Mouse (Mus musculus): Measurements from ENCODE around the gene Mgst3. TPM values are rescaled to one million over a fixed set of nuclear protein-coding genes. Genes with fewer than 3 reads are reported as not detected.

Mgst3 gene
- total RNA-seq (2018; cell fraction: chromatin; rRNA removed) = 1 to 10 TPM in 11 of 26 experiments, under 1 TPM in 2, not detected in 13; 0.58 to 6.9 (median 1.7) TPM
- 10 to 100 TPM in 20 of 26 experiments, 1 to 10 TPM in 6; 7.0 to 36.8 (median 17.8) TPM for total RNA-seq (2018; cell fraction: cytosol; rRNA removed)
- 10 to 100 TPM in 1 of 26 experiments, 1 to 10 TPM in 23, under 1 TPM in 2; 0.78 to 11.3 (median 2.8) TPM for total RNA-seq (2018; cell fraction: nucleus; rRNA removed)
- 20.3 to 34.7 TPM (median 26.0 TPM) in 3 replicates for polyA plus RNA-seq (2018)

GRCm38 (mm10) chr1:167393683-167394492 lies at the start of gene Mgst3:
Gene Mgst3, minus strand, starts transcription at chr1:167393841.
- Histone ChIP-seq H3K4me3 (ENCODE audit: inconsistent target) (peak within 1 kb of the TSS; percentile 94), H3K27ac (peak within 1 kb of the TSS; percentile 61), H3K79me2 (ENCODE audit: inconsistent target) (peaks cover 37% of the 10 kb centered on the region), H3K36me3 (ENCODE audit: inconsistent target) (no peaks in the 10 kb centered on the region)
- WGBS (ENCODE audit: missing documents) = under 1% methylated on average over 44 of the region's 45 CpGs

- Histone ChIP-seq H3K36me3 (ENCODE audit: inconsistent target) (no peaks in the 10 kb centered on the region), H3K27ac (no peak overlapping the region), H3K4me3 (ENCODE audit: inconsistent target) (no peak overlapping the region), H3K79me2 (ENCODE audit: inconsistent target) (no peaks in the 10 kb centered on the region)
- WGBS (ENCODE audit: missing documents) = 77% methylated on average over 9 of the region's 9 CpGs
Measured at GRCm38 (mm10) chr1:167438231-167438885, 44.7 kb upstream of the Mgst3 start.

GRCm38 (mm10) chr1:167437091-167437490 lies 43.5 kb upstream of the Mgst3 start:
- H3K36me3 ChIP-seq (ENCODE audit: inconsistent target) = no peaks in the 10 kb centered on the region
- no peak overlapping the region for H3K4me3 ChIP-seq (ENCODE audit: inconsistent target)
- no peak overlapping the region for H3K27ac ChIP-seq
- whole genome bisulfite sequencing (ENCODE audit: missing documents) = 90% methylated on average over 7 of the region's 7 CpGs
- H3K79me2 ChIP-seq (ENCODE audit: inconsistent target) = no peaks in the 10 kb centered on the region

GRCm38 (mm10) chr1:167436186-167436975 lies 42.7 kb upstream of the Mgst3 start:
- Histone ChIP-seq H3K79me2 (ENCODE audit: inconsistent target) (no peaks in the 10 kb centered on the region), H3K4me3 (ENCODE audit: inconsistent target) (no peak overlapping the region), H3K27ac (no peak overlapping the region), H3K36me3 (ENCODE audit: inconsistent target) (no peaks in the 10 kb centered on the region)
- WGBS (ENCODE audit: missing documents) = 89% methylated on average over 7 of the region's 7 CpGs

- 88% methylated on average over 4 of the region's 4 CpGs for WGBS (ENCODE audit: missing documents)
- Histone ChIP-seq H3K79me2 (ENCODE audit: inconsistent target) (no peaks in the 10 kb centered on the region), H3K27ac (no peak overlapping the region), H3K4me3 (ENCODE audit: inconsistent target) (no peak overlapping the region), H3K36me3 (ENCODE audit: inconsistent target) (no peaks in the 10 kb centered on the region)
Measured at GRCm38 (mm10) chr1:167434931-167435330, 41.3 kb upstream of the Mgst3 start.

GRCm38 (mm10) chr1:167430976-167431676 lies 37.5 kb upstream of the Mgst3 start:
- Histone ChIP-seq H3K27ac (no peak overlapping the region), H3K79me2 (ENCODE audit: inconsistent target) (no peaks in the 10 kb centered on the region), H3K4me3 (ENCODE audit: inconsistent target) (no peak overlapping the region), H3K36me3 (ENCODE audit: inconsistent target) (no peaks in the 10 kb centered on the region)
- WGBS (ENCODE audit: missing documents) = 79% methylated on average over 9 of the region's 9 CpGs

GRCm38 (mm10) chr1:167426681-167427080 lies 33.0 kb upstream of the Mgst3 start:
- Histone ChIP-seq H3K36me3 (ENCODE audit: inconsistent target) (no peaks in the 10 kb centered on the region), H3K4me3 (ENCODE audit: inconsistent target) (no peak overlapping the region), H3K27ac (no peak overlapping the region), H3K79me2 (ENCODE audit: inconsistent target) (no peaks in the 10 kb centered on the region)
- WGBS (ENCODE audit: missing documents) = 90% methylated on average over 7 of the region's 7 CpGs

GRCm38 (mm10) chr1:167425572-167425971 lies 31.9 kb upstream of the Mgst3 start:
- no peaks in the 10 kb centered on the region for H3K79me2 ChIP-seq (ENCODE audit: inconsistent target)
- no peak overlapping the region for H3K4me3 ChIP-seq (ENCODE audit: inconsistent target)
- WGBS (ENCODE audit: missing documents) = 94% methylated on average over 5 of the region's 5 CpGs
- no peaks in the 10 kb centered on the region for H3K36me3 ChIP-seq (ENCODE audit: inconsistent target)
- H3K27ac ChIP-seq = no peak overlapping the region

- no peaks in the 10 kb centered on the region for H3K36me3 ChIP-seq (ENCODE audit: inconsistent target)
- WGBS (ENCODE audit: missing documents) = 90% methylated on average over 11 of the region's 11 CpGs
- no peak overlapping the region for H3K27ac ChIP-seq
- H3K4me3 ChIP-seq (ENCODE audit: inconsistent target) = no peak overlapping the region
- H3K79me2 ChIP-seq (ENCODE audit: inconsistent target) = no peaks in the 10 kb centered on the region
Measured at GRCm38 (mm10) chr1:167422501-167423240, 29.0 kb upstream of the Mgst3 start.

GRCm38 (mm10) chr1:167414846-167415245 lies 21.2 kb upstream of the Mgst3 start:
- H3K36me3 ChIP-seq (ENCODE audit: inconsistent target) = no peaks in the 10 kb centered on the region
- no peak overlapping the region for H3K4me3 ChIP-seq (ENCODE audit: inconsistent target)
- WGBS (ENCODE audit: missing documents) = 5% methylated on average over 7 of the region's 7 CpGs
- H3K27ac ChIP-seq = no peak overlapping the region
- H3K79me2 ChIP-seq (ENCODE audit: inconsistent target) = no peaks in the 10 kb centered on the region

GRCm38 (mm10) chr1:167411991-167412715 lies 18.5 kb upstream of the Mgst3 start:
- Histone ChIP-seq H3K27ac (no peak overlapping the region), H3K4me3 (ENCODE audit: inconsistent target) (no peak overlapping the region), H3K36me3 (ENCODE audit: inconsistent target) (no peaks in the 10 kb centered on the region), H3K79me2 (ENCODE audit: inconsistent target) (no peaks in the 10 kb centered on the region)
- 82% methylated on average over 12 of the region's 12 CpGs for WGBS (ENCODE audit: missing documents)

GRCm38 (mm10) chr1:167409601-167410000 lies 16.0 kb upstream of the Mgst3 start:
- Histone ChIP-seq H3K36me3 (ENCODE audit: inconsistent target) (no peaks in the 10 kb centered on the region), H3K4me3 (ENCODE audit: inconsistent target) (no peak overlapping the region), H3K27ac (no peak overlapping the region), H3K79me2 (ENCODE audit: inconsistent target) (no peaks in the 10 kb centered on the region)
- WGBS (ENCODE audit: missing documents) = 86% methylated on average over 4 of the region's 4 CpGs

GRCm38 (mm10) chr1:167405237-167405636 lies 11.6 kb upstream of the Mgst3 start:
- no peak overlapping the region for H3K27ac ChIP-seq
- no peaks in the 10 kb centered on the region for H3K36me3 ChIP-seq (ENCODE audit: inconsistent target)
- no peaks in the 10 kb centered on the region for H3K79me2 ChIP-seq (ENCODE audit: inconsistent target)
- no peak overlapping the region for H3K4me3 ChIP-seq (ENCODE audit: inconsistent target)
- whole genome bisulfite sequencing (ENCODE audit: missing documents) = 83% methylated on average over 4 of the region's 4 CpGs

All from macrophage (primary cell).